Mouse (Mus musculus) A20 (cell line): ENCODE results near the gene Olfr318.
A peak's percentile ranks its signal among the peaks of the same experiment; 100 is the strongest.
"Not testable (repeated sequence)": the region's sequence is repeated elsewhere in the genome, so short reads cannot be mapped to it uniquely, and the experiment has no call there.

ENCODE experiments used
- DNase-seq: peaks from one replicate; pipeline ENCODE4 v3.0.0-alpha.2; 2011; ENCODE audit warnings: low read depth, low spot score

Gene Olfr318

DNA sequence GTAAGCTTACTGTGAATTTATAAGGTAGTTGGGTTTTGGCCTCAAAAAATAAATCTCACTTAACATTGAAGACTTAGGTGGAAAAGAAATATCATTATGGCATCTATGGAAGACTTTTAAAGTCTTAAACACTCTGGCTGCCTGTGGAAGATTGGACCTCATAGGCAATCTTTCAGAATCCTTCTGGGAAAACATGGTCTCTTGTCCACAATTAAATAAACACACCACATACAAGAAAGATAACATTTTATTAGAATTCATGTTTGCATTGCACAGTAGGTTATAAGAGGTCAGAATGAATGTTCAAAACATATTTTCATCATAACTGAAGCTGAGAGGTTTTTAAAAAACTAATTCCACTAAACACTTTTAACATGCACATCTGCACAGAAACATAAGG, at the start of gene Olfr318:
TSS of gene Olfr318 (minus strand) at position 101 of the 400 bp plus-strand sequence.
- no peak for DNase-seq

- DNase-seq: no peak
Observed at GRCm38 (mm10) chr11:58772888-58773287, 49.1 kb upstream of the Olfr318 start, which contains the start of gene Olfr315. Gene Olfr315 (plus strand): TSS chr11:58773188.

GRCm38 (mm10) chr11:58752434-58752833, 28.6 kb upstream of the Olfr318 start, which contains the start of gene Olfr316:
Gene Olfr316 (plus strand): TSS chr11:58752734.
- DNase-seq: no peak

GRCm38 (mm10) chr11:58751096-58751495, 27.3 kb upstream of the Olfr318 start:
- DNase-seq: not testable (repeated sequence)

DNA sequence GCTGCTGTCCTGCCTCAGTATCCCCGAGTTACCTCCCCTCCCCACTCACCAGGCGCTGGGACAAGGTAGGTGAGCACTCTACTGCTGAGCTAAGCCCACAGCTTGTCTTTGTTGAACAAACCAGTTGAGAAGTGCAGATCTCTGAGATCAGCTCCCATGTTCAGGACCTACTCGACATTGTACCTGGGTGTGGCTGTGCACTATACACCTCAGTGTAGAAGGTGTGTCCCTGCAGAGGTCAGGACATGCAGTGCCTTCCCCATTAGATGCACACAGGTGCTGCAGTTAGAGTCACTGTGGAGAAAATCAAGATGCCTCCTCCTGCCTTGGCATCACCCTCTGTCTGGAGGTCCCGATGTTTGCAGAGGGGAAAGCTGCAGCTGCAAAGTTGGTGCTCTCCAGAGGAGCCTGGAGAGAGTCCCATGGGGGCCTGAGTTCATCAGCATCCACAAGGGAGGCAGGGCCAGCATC, 15.0 kb upstream of the Olfr318 start, which contains the start of gene Olfr317:
TSS of gene Olfr317 (minus strand) at position 421 of the 471 bp plus-strand sequence.
- no peak for DNase-seq

- DNase-seq: no peak
Observed at GRCm38 (mm10) chr11:58733372-58733771, 9.6 kb upstream of the Olfr318 start.

DNA sequence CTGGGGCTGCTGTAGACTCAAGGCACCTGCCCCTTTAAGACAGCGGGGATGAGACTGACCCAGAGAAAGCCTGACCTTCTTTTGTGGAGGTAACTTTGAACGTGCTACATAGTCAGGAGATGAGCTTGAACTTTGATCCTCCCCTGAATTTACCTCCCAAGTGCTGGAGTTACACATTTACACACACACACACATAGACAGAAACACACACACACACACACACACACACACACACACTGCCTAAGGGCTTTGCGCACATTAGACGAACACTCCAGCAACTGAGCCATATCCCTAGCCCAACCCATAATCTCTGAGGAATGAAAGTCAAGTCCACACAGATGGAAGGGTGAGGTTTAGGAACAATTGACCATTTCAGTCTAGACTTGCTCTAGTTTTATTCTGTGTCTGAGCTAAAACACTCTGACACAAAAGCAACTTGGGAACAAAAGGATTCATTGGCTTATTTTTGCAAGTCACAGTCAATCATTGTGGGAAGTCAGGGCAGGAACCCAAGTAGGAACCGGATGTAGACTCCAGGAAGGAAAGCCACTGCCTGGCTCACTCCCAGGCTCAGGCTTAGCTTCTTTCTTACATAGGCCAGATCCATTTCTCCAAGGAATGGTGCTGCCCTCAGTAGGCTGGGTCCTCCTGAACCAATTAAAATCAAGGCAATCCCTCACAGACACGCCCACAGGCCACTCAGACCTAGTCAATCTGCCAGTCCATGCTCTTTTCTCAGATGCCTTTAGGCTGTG, 4.3 kb upstream of the Olfr318 start:
- DNase-seq: not testable (repeated sequence)

DNA sequence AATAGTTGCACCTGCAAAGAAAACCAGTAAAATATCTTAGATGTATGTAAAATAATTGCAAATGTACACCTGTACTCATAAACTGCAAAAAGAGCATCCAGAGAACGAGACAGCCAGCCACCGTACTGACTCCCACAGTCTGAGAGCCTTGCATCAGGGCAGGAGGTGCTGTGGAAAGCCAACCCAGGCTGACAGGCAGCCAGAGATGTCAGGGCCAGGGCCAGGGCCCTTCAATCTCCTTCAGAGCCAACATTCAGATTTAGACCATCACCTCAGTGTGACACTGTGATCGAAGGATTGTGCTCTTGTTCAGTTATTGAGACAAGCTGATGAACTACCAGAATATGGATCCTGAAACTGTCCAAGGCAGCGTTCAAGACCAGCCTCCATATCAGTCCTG, 4.1 kb downstream of the Olfr318 start:
- no peak for DNase-seq

DNA sequence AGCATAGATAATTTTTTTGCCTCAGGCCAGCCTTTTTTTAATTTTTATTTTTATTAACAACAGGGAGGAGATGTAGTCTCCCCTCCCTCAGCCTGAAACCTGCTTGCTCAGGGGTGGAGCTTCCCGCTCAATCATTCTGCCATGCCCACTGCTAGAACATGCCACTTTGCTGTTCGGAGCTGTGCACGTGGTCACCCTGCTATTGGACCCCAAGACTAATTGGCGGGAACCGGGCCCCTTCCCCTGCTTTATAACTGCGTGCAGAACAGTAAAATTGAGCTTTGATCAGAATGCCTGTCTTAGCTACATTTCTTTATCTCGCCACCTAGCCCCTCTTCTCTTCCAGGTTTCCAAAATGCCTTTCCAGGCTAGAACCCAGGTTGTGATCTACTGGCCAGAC, 6.1 kb downstream of the Olfr318 start:
- DNase-seq: not testable (repeated sequence)

DNA sequence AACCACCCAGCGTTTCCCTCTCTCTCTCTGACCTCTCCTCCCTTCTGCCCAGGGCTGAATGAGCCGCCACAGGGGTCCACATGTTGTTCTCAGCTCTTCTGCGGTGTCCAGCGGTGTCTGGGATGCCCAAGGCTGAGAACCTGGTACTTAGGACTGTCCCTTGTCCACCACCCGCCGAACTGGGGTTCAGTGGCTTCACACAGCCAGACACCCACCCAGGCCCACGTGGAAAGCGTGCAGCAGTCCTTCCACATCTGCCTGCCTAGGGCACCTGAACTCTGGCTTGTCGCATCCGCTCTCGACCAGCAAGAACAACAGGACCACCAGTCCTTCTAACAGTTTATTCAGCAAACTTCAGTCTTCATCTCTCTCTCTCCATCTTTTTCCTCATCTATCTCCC, 14.7 kb downstream of the Olfr318 start:
- DNase-seq: no peak

DNA sequence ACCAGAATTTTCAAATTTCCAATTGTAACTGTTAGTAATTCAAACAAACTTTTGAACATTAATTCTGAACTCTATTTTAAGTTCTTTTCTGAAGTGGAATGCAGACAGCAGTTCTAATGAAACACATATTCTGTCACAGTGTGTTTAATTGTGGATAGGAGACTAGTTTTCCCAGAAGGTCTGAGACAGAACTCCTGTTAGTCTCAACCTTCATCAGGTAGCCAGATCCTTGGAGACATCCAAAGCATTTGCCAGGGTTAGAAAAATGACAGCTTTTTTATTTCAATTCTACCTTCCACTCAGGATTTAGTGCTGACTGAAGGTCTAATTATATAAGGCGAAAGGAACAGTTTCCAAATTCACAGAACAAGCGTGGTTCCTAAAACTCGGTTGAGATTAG, 25.0 kb downstream of the Olfr318 start, which contains the start of gene Olfr319:
TSS of gene Olfr319 (plus strand) at position 301 of the 400 bp plus-strand sequence.
- no peak for DNase-seq

DNA sequence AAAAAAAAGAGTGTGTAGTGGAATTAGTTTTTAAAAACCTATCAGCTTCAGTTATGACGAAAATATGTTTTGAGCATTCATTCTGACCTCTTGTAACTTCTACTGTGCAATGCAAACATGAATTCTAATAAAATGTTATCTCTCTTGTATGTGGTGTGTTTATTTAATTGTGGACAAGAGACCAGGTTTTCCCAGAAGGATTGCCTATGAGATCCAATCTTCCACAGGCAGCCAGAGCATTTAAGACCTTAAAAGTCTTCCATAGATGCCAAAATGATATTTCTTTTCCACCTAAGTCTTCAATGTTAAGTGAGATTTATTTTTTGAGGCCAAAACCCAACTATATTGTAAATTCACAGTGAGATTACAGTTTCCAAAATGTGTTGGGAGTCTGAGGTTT, 43.0 kb downstream of the Olfr318 start, which contains the start of gene Olfr320:
TSS of gene Olfr320 (plus strand) at position 301 of the 400 bp plus-strand sequence.
- DNase-seq: no peak

DNA sequence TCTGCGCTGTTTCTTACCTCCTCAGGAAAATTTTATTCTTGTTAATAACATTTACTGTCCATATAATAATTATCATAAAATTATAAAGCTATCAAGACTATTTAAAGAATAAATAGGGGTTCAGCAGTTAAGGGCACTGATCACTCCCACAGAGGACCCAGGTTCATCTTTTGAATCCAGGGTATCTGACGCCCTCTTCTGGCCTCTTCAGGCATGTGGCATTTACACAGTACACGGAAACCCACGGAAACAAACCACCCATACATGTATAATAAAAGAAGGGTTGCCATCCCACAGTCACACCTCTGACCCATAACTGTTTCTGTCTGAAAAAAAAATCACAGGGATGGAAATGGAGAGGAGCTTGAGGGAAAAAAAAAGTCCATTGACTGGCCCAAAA, 52.0 kb downstream of the Olfr318 start:
- DNase-seq: no peak

GRCm38 (mm10) chr11:58669252-58669651, 54.6 kb downstream of the Olfr318 start:
- peak; percentile 25 for DNase-seq
